Mouse (Mus musculus) limb, embryonic 11.5 days (tissue): ENCODE results near the gene Card10. TPM values are rescaled to one million over a fixed set of nuclear protein-coding genes. Genes with fewer than 3 reads are reported as not detected.

Experiments used
- ATAC-seq: fragments of 200-750 bp; cut with Nextera tagmentation; 2 replicates; pipeline ENCODE4 v1.8.0; 2017; ENCODE audit warnings: low read depth; ENCODE audit not compliant: insufficient number of reproducible peaks, low FRiP score, low TSS enrichment
- DNase-seq: peaks from one replicate; pipeline ENCODE4 v3.0.0-alpha.2; 2015; ENCODE audit warnings: low spot score
- H3K27ac ChIP-seq: fragments of 300-500 bp; sonication (generic); replicated peaks from 2 replicates; pipeline ENCODE4 v1.5.1; 2014; ENCODE audit warnings: low read depth, mild to moderate bottlenecking, low read length
- H3K27me3 ChIP-seq: fragments of 300-500 bp; sonication (generic); 2 replicates; pipeline ENCODE4 v1.6.1; 2014; ENCODE audit warnings: mild to moderate bottlenecking, low read length, mixed read lengths; ENCODE audit not compliant: control insufficient read depth, insufficient read depth
- H3K36me3 ChIP-seq: fragments of 300-500 bp; sonication (generic); 2 replicates; pipeline ENCODE4 v1.6.1; 2014; ENCODE audit warnings: mild to moderate bottlenecking, low read length, moderate library complexity, mixed read lengths; ENCODE audit not compliant: control insufficient read depth, insufficient read depth
- H3K4me1 ChIP-seq: fragments of 300-500 bp; sonication (generic); 2 replicates; pipeline ENCODE4 v1.6.1; 2014; ENCODE audit warnings: low read length, mixed read lengths; ENCODE audit not compliant: control insufficient read depth, insufficient read depth
- H3K4me2 ChIP-seq: fragments of 300-500 bp; sonication (generic); 2 replicates; pipeline ENCODE4 v1.6.1; 2014; ENCODE audit warnings: low read depth, mild to moderate bottlenecking, moderate library complexity; ENCODE audit not compliant: severe bottlenecking
- H3K4me3 ChIP-seq: fragments of 300-500 bp; sonication (generic); 2 replicates; pipeline ENCODE4 v1.5.1; 2014; ENCODE audit warnings: low read depth, low read length
- H3K9ac ChIP-seq: fragments of 300-500 bp; sonication (generic); 2 replicates; pipeline ENCODE4 v1.6.1; 2014; ENCODE audit warnings: mild to moderate bottlenecking, low read length
- H3K9me3 ChIP-seq: fragments of 300-500 bp; sonication (generic); 2 replicates; pipeline ENCODE4 v1.6.1; 2016; ENCODE audit warnings: low read length; ENCODE audit not compliant: control insufficient read depth
- WGBS: fragments of 180-500 bp; shearing (Covaris S2); extraction: QIAGEN DNeasy Blood & Tissue Kit; methylation state at CpG from one replicate; pipeline ENCODE4 v1.1.7; 2014; 5-methylcytosine and 5-hydroxymethylcytosine counted together
- polyA plus RNA-seq: library from polyadenylated mRNA; unstranded; fragments of >200 nt; fragmentation: Nextera tagmentation; extraction: Ambion mirVana; gene quantifications from 2 replicates; pipeline ENCODE4 v1.2.1, GENCODE M21; 2014

Gene Card10
- polyA plus RNA-seq, 1 experiment from 2014 or later: 3.5 TPM

DNA sequence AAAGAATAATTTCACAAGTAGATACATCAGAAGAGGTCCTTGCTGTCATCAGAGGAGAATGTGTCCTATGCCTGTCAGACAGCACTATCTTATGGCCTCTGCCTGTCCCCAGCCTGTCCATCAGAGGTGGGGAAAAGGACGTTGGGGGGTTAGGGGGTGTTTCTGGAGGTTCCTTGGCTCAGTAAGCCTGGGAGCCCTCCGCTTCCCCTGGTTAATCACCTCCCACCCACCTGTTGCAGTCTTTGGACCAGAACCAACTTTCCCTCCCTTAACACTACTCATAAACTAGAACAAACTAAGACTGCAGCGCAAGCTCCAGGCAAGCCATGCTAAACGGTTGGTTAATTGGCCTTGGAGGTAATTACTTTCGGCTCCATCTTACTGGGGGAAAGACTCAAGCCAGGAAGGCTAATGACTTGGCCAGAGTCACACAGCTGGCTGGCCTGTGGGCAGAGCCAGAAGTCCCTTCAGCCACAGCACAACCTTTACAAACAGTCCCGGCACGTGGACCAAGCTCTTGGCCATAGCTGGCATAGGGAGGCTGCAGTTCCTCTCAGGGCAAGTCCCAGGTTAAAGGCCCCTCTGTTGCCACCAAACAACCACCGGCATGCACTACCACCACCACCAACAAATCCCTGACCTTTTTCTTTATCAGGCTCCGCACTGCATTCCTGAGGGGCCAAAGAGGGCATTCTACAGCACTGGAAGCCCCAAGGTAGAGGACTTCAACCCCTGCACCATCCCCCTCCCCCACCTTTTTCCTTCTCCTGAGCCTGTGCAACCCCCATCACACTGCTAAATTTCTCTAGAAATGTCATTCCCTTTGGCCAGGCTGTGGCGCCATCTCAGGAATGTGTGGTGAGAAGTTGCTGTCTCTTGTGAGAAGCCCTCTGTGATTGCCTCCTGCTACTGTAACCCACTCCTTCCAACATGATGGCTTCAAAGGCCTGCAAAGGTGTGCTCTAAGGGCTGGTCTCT is 28.2 kb upstream of the Card10 start:
- DNase-seq (no peak), ATAC-seq (no peak)
- WGBS: 53% methylated on average over 10 of the region's 10 CpGs
- H3K36me3 ChIP-seq: no peaks in the 10 kb centered on the region
- H3K4me2 ChIP-seq: peak overlapping the region; percentile 5; the same call in 1 of the 2 replicates
- H3K27me3 ChIP-seq: no peaks in the 10 kb centered on the region
- H3K4me3 ChIP-seq: no peak overlapping the region
- H3K27ac ChIP-seq: no peak overlapping the region
- H3K9me3 ChIP-seq: no peaks in the 10 kb centered on the region
- H3K4me1 ChIP-seq: peaks cover 38% of the 10 kb centered on the region
- no peak overlapping the region for H3K9ac ChIP-seq

DNA sequence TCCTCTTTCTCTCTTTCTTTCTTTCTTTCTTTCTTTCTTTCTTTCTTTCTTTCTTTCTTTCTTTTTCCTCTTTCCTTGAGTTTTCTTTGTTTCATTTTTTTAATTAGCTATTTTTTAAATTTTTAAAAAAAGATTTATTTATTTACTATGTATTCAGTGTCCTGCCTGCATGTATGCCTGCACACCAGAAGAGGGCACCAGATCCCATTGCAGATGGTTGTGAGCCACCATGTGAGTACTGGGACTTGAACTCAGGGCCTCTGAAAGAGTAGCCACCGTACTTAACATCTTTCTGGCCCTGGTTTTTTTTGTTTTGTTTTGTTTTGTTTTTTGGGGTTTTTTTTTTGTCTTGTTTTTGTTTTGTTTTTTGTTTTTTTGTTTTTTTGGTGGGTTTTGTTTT is 26.8 kb upstream of the Card10 start:
- Histone ChIP-seq H3K9me3 (no peaks in the 10 kb centered on the region), H3K4me2 (no peak overlapping the region), H3K27me3 (no peaks in the 10 kb centered on the region), H3K27ac (no peak overlapping the region), H3K4me3 (no peak overlapping the region), H3K9ac (no peak overlapping the region), H3K4me1 (peaks cover 26% of the 10 kb centered on the region), H3K36me3 (no peaks in the 10 kb centered on the region)
- ATAC-seq (no peak), DNase-seq (no peak)
- WGBS: 95% methylated on average over 1 of the region's 1 CpGs

DNA sequence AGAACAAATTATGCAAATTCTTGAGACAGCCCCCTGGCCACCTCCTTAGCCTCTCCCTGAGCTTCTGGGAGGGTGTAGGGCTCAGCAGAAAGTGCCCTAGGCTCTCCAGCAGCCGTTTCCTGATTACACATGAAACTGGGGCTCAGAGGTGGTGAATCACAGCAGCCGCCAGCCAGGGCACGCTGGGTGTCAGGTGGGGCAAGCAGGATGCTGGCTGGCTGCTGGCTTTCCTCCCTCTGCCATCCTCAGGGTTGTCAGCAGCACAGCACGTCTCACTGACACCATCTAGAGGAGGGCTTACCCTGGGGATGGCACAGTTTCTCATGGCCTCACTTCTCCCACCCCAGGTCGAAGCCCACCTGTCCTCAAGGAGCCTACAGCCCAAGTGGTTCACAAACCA is 25.5 kb upstream of the Card10 start:
- DNase-seq (no peak), ATAC-seq (no peak)
- Histone ChIP-seq H3K36me3 (no peaks in the 10 kb centered on the region), H3K27me3 (no peaks in the 10 kb centered on the region), H3K4me1 (peaks cover 23% of the 10 kb centered on the region), H3K4me3 (no peak overlapping the region), H3K27ac (no peak overlapping the region), H3K4me2 (no peak overlapping the region), H3K9ac (no peak overlapping the region), H3K9me3 (no peaks in the 10 kb centered on the region)
- 12% methylated on average over 5 of the region's 5 CpGs for WGBS

DNA sequence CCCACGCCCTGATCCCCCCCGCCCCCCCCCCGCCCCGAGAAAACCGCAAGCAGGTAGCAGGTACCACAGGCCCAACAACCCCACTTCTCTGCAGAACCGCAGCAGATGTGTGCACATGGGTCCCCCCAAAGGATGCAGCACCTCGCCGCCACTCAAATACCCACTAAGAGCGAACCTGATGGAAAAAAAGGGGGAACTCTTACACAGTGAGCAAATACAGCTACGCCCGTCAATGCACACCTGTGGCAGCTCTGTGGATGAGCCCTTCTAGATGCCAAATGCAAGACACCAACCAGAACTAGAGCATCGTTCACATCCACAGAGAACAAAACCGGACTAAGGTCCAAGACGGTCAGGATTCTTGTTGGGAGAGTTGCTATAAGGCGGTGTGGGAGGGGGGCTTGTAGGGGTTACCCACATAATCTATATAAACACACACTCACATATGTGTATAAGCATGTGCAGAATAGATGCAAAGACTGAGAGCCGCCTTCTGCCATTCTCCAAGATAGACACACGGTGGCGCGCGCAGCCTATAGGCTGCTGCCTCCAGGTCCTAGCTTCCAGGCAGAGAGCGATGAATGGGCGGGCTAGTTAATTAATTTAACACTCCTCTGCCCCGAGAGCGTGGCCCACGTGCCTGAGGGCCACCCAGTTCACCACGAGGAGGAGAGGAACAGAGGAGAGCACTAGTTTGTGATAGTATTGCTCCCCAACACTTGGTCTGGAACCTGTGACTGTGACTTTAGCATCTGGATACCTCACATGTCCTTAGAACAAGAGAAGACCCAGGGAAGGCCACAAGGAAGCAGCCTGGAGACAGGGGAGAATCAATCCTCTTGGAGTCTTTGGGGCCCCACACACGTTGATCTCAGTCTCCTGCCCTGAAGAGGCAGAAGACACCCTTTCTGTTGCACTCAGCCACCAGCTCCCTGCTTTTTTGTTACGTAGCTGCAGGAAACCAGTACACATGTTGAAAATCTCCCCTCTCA is 23.7 kb upstream of the Card10 start:
- Histone ChIP-seq H3K36me3 (no peaks in the 10 kb centered on the region), H3K4me2 (no peak overlapping the region), H3K4me1 (peaks cover 7% of the 10 kb centered on the region), H3K4me3 (no peak overlapping the region), H3K9ac (no peak overlapping the region), H3K27ac (no peak overlapping the region), H3K9me3 (no peaks in the 10 kb centered on the region), H3K27me3 (no peaks in the 10 kb centered on the region)
- ATAC-seq (0 out of 2 replicates have a peak, but pooled peaks have one; percentile 51), DNase-seq (peak; percentile 86)
- WGBS: 22% methylated on average over 28 of the region's 28 CpGs

- Histone ChIP-seq H3K27me3 (no peaks in the 10 kb centered on the region), H3K9me3 (no peaks in the 10 kb centered on the region), H3K4me1 (no peaks in the 10 kb centered on the region), H3K27ac (no peak overlapping the region), H3K36me3 (no peaks in the 10 kb centered on the region), H3K4me2 (no peak overlapping the region), H3K9ac (no peak overlapping the region), H3K4me3 (no peak overlapping the region)
- ATAC-seq (no peak), DNase-seq (no peak)
- WGBS: 51% methylated on average over 6 of the region's 6 CpGs
Observed at GRCm38 (mm10) chr15:78816074-78816391, 13.2 kb upstream of the Card10 start.

DNA sequence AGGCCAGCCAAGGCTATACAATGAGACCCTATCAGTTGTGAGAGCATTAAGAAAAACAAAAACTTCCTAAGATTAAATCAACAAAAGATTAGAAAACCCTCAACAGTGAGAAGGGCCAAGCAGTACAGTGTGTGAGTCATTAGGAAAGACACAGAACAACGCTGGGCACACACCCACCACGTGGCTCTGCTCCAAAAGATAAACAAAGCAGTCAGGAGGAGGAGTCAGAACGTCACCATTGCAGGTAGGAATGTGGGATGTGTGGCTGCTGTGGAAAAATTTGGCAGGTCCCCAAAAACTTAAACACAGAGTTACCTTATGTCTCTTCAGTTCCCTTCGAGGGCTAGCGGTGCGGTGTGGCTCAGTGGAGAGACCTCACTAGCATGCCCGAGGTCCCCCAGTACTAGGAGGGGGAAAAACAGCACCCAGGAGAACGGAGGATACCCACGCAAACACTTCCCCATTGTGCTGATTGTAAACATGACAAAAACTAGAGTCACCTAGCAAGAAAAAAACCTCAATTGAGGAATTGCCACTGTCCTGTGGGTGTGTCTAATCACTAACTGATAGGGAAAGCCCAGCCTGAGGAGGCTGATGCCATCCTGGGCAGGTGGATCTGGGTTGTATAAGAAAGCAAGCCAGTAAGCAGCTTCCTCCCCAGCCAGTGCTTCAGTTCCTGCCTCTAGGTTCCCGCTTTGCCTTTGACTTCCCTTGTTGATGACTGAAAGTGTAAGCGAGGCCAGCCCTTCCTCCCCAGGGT is 12.7 kb upstream of the Card10 start:
- ATAC-seq: no peak
- whole genome bisulfite sequencing: 58% methylated on average over 11 of the region's 11 CpGs
- H3K4me3 ChIP-seq: no peak overlapping the region

DNA sequence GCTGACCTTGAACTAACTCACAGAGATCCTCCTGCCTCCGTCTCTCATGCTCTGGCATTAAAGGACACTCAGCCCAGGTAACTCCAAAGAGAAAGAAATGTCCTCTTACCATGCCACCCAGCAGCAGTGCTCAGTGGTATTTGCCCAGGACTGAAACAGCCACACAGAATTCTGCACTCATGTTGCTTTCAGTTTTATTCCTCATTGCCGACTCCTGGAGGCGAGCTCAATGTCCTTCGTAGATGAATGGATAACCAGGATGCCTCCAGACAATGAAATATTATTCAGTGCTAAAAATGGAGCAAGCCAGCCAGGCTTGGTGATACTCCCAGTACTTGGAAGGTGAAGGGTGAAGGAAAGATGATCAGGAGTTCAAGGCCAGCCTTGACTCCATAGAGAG is 10.8 kb upstream of the Card10 start:
- no peak overlapping the region for H3K27ac ChIP-seq
- H3K9me3 ChIP-seq: no peaks in the 10 kb centered on the region
- H3K4me2 ChIP-seq: no peak overlapping the region
- no peaks in the 10 kb centered on the region for H3K27me3 ChIP-seq
- H3K9ac ChIP-seq: no peak overlapping the region
- H3K36me3 ChIP-seq: no peaks in the 10 kb centered on the region
- 93% methylated on average over 4 of the region's 4 CpGs for whole genome bisulfite sequencing
- 0 out of 2 replicates have a peak, but pooled peaks cover 2% of the 10 kb centered on the region for H3K4me1 ChIP-seq
- DNase-seq (no peak), ATAC-seq (no peak)
- no peak overlapping the region for H3K4me3 ChIP-seq

More for the DNA sequence above, 12.7 kb upstream of the Card10 start:
- Histone ChIP-seq H3K9ac (no peak overlapping the region), H3K27ac (no peak overlapping the region), H3K27me3 (no peaks in the 10 kb centered on the region), H3K4me2 (no peak overlapping the region), H3K4me1 (no peaks in the 10 kb centered on the region), H3K9me3 (no peaks in the 10 kb centered on the region), H3K36me3 (no peaks in the 10 kb centered on the region)
- no peak for DNase-seq

DNA sequence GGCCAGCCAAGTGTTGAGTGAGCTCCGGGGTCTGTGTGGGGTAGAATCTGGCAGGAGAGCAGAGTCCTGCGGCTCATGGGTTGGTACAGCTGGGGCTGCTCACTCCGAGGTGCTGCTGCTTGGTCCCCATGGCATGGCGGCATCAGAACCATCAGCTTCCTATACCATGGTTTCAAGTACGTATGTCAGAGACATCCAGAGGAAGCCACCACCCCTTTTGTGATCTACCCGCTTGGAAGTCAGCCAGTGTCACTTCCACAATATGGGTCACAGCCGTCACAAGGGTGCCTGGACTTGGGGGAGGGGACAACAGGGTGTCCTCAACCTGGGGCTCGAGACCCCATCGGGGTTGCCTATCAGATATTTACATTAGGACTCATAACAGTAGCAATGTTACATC is 7.3 kb upstream of the Card10 start:
- no peak overlapping the region for H3K9ac ChIP-seq
- no peak for DNase-seq
- H3K9me3 ChIP-seq: no peaks in the 10 kb centered on the region
- H3K4me1 ChIP-seq: 0 out of 2 replicates have a peak, but pooled peaks cover 2% of the 10 kb centered on the region
- H3K4me2 ChIP-seq: no peak overlapping the region
- no peak for ATAC-seq
- no peak overlapping the region for H3K4me3 ChIP-seq
- peaks cover 12% of the 10 kb centered on the region for H3K27me3 ChIP-seq
- H3K36me3 ChIP-seq: no peaks in the 10 kb centered on the region
- no peak overlapping the region for H3K27ac ChIP-seq
- 81% methylated on average over 9 of the region's 9 CpGs for WGBS
